Mouse (Mus musculus) embryonic facial prominence, embryonic 13.5 days (tissue): Measurements from ENCODE around the gene Vsir. TPM values are rescaled to one million over a fixed set of nuclear protein-coding genes. Genes with fewer than 3 reads are reported as not detected.

Experiments
- ATAC-seq: fragments of 200-750 bp; cut with Nextera tagmentation; 2 replicates; pipeline ENCODE4 v1.8.0; 2017; ENCODE audit warnings: low read depth; ENCODE audit not compliant: insufficient number of reproducible peaks, insufficient read depth, low FRiP score, low TSS enrichment
- H3K27ac ChIP-seq: fragments of 300-500 bp; sonication (generic); 2 replicates; pipeline ENCODE4 v1.5.1; 2015; ENCODE audit warnings: moderate library complexity, mild to moderate bottlenecking, inconsistent platforms
- H3K27me3 ChIP-seq: fragments of 300-500 bp; sonication (generic); 2 replicates; pipeline ENCODE4 v1.6.1; 2015; ENCODE audit warnings: mild to moderate bottlenecking, inconsistent platforms
- H3K36me3 ChIP-seq: fragments of 300-500 bp; sonication (generic); 2 replicates; pipeline ENCODE4 v1.6.1; 2015; ENCODE audit warnings: mild to moderate bottlenecking, inconsistent platforms
- H3K4me1 ChIP-seq: fragments of 300-500 bp; sonication (generic); 2 replicates; pipeline ENCODE4 v1.6.1; 2015; ENCODE audit warnings: inconsistent platforms
- H3K4me2 ChIP-seq: fragments of 300-500 bp; sonication (generic); 2 replicates; pipeline ENCODE4 v1.6.1; 2015; ENCODE audit warnings: moderate library complexity, mild to moderate bottlenecking, inconsistent platforms
- H3K4me3 ChIP-seq: fragments of 300-500 bp; sonication (generic); 2 replicates; pipeline ENCODE4 v1.5.1; 2015; ENCODE audit warnings: mild to moderate bottlenecking, inconsistent platforms
- H3K9ac ChIP-seq: fragments of 300-500 bp; sonication (generic); 2 replicates; pipeline ENCODE4 v1.6.1; 2015; ENCODE audit warnings: mild to moderate bottlenecking, inconsistent platforms
- H3K9me3 ChIP-seq: fragments of 300-500 bp; sonication (generic); 2 replicates; pipeline ENCODE4 v1.6.1; 2016; ENCODE audit warnings: inconsistent platforms
- WGBS: fragments of 180-500 bp; shearing (Covaris S2); methylation state at CpG from one replicate; pipeline ENCODE4 v1.1.7; 2015; ENCODE audit warnings: mixed read lengths; 5-methylcytosine and 5-hydroxymethylcytosine counted together
- polyA plus RNA-seq: library from polyadenylated mRNA; unstranded; fragments of >200 nt; fragmentation: Nextera tagmentation; extraction: Ambion mirVana; gene quantifications from 2 replicates; pipeline ENCODE4 v1.2.1, GENCODE M21; 2015

The Vsir gene
- polyA plus RNA-seq, 1 experiment from 2014 or later = 1.9 TPM

DNA sequence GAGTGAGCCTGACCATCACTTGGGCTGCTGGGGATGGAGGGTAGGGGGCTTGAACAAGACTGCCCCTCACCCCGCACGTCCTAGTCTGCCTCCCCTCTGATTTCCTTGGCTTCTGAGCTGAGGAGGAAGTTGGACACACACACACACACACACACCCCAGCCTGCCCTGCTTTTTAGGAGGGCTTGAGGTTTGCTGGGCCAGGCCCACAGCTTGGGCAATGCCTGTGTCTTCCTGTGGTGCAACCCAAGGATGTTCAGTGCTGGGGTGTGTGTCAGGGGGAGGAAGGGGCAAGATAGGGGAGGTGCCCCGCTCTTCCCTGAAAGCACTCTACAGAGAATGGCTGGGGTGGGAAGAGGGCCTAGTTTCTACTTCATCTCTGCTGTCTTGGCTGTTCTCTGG lies 2.5 kb upstream of the Vsir start:
- Histone ChIP-seq H3K9ac (no peak overlapping the region), H3K4me3 (no peak overlapping the region), H3K36me3 (no peaks in the 10 kb centered on the region), H3K4me1 (peaks cover 24% of the 10 kb centered on the region), H3K27me3 (peaks cover 15% of the 10 kb centered on the region), H3K27ac (no peak overlapping the region), H3K4me2 (no peak overlapping the region), H3K9me3 (no peaks in the 10 kb centered on the region)
- 81% methylated on average over 3 of the region's 3 CpGs for WGBS
- ATAC-seq = no peak

DNA sequence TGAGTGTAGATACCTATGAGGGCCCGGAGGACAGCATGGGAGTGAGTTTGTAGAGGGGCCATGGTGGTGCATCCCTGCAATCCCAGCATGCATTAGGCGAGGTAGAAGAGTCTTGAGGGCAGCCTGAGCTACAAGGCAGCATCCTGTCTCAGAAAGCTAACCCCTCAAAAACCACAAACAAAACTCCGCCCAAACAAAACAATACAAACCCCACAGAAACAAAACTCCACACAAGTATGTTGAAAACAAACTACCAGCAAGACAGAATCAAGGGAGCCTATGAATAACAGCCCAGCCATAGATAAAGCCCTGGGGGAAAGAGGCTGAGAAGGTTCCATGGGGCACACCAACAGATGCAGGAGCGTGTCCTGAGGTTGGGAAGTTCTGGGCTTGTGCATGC lies 595 bp upstream of the Vsir start:
- no peak for ATAC-seq
- Histone ChIP-seq H3K36me3 (no peaks in the 10 kb centered on the region), H3K9ac (no peak overlapping the region), H3K9me3 (no peaks in the 10 kb centered on the region), H3K27ac (no peak overlapping the region), H3K27me3 (peaks cover 15% of the 10 kb centered on the region), H3K4me3 (no peak overlapping the region), H3K4me2 (peak overlapping the region; percentile 65), H3K4me1 (peaks cover 37% of the 10 kb centered on the region)
- WGBS = 80% methylated on average over 4 of the region's 4 CpGs

DNA sequence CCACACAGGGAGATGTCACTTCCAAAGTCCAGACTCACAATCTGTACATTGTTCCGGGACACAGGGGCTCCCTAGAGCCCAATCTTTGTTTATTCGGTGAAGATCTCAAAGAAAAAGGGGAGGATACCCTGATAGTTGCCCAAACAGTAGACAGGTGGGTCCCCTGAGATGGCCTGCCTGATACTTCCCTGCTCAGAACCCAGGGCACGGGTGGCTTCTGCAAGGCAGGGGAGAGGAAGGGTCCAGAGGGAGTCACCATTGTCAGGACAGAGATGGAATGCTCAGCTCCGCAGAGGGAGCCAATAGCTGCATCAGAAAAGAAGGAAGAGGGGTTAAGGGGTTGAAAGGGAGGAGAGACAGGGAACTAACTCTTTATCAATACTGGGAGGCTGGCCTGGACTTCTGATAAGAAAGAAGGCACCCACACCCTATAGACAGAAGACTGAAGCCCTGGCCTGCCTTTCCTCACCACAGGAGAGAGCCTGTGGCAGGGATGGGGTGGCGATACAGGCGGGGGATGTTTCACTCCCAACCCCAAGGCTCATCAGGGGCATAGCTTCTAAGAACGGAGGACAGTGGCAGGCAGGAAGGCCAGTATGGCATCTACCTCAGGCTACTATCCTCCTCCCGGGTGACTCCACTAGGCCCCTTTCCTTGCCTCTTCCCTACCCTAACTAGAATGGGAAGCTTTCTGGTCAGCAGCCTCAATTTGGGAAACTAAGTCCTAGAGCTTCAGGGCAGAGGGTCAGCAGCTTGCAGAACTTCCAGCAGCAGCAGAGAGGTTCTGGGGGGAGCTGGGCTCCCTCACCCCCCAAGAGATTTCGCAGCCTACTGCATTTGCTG lies 1.3 kb downstream of the Vsir start:
- peaks cover 55% of the 10 kb centered on the region for H3K4me1 ChIP-seq
- H3K27me3 ChIP-seq = peaks cover 15% of the 10 kb centered on the region
- H3K9me3 ChIP-seq = no peaks in the 10 kb centered on the region
- peak overlapping the region; percentile 65 for H3K4me2 ChIP-seq
- ATAC-seq = no peak
- 35% methylated on average over 9 of the region's 9 CpGs for WGBS
- no peak overlapping the region for H3K9ac ChIP-seq
- no peak overlapping the region for H3K27ac ChIP-seq
- H3K4me3 ChIP-seq = no peak overlapping the region
- no peaks in the 10 kb centered on the region for H3K36me3 ChIP-seq

GRCm38 (mm10) chr10:60349056-60349455 lies 2.4 kb downstream of the Vsir start:
- Histone ChIP-seq H3K27me3 (peaks cover 15% of the 10 kb centered on the region), H3K36me3 (no peaks in the 10 kb centered on the region), H3K9me3 (no peaks in the 10 kb centered on the region), H3K27ac (no peak overlapping the region), H3K4me3 (no peak overlapping the region), H3K4me1 (peaks cover 66% of the 10 kb centered on the region), H3K4me2 (no peak overlapping the region), H3K9ac (no peak overlapping the region)
- WGBS = 40% methylated on average over 6 of the region's 6 CpGs
- no peak for ATAC-seq

DNA sequence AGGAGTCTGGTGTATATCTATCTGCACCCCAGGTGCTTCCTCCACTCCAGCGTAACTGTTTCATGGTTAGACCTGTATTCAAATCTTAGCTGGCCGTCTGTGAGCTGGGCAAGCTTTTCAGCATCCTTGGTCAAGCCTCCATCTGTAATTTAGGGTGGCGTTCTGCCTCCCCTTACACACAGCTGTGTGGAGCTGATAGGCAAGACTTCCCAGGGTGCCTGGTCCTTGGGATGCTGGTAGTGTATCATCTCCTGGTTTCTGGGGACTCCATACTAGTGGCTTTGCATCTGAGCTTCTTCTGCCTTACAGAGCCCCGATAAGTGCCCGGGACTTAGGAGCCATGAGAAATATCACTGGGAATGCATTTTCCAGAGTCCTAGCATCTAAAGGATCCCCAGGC lies 3.0 kb downstream of the Vsir start:
- H3K36me3 ChIP-seq = no peaks in the 10 kb centered on the region
- WGBS = 89% methylated on average over 5 of the region's 5 CpGs
- no peak overlapping the region for H3K4me2 ChIP-seq
- H3K27me3 ChIP-seq = peaks cover 15% of the 10 kb centered on the region
- H3K9me3 ChIP-seq = no peaks in the 10 kb centered on the region
- no peak overlapping the region for H3K9ac ChIP-seq
- ATAC-seq = no peak
- peaks cover 67% of the 10 kb centered on the region for H3K4me1 ChIP-seq
- H3K4me3 ChIP-seq = no peak overlapping the region
- H3K27ac ChIP-seq = no peak overlapping the region

- 37% methylated on average over 5 of the region's 5 CpGs for WGBS
- Histone ChIP-seq H3K36me3 (no peaks in the 10 kb centered on the region), H3K4me1 (peaks cover 73% of the 10 kb centered on the region), H3K9me3 (no peaks in the 10 kb centered on the region), H3K27ac (peak overlapping the region; percentile 82; the same call in 1 of the 2 replicates), H3K4me3 (peak overlapping the region; percentile 26), H3K9ac (no peak overlapping the region), H3K4me2 (peak overlapping the region; percentile 37), H3K27me3 (peaks cover 15% of the 10 kb centered on the region)
- ATAC-seq = no peak
These were observed 3.6 kb downstream of the Vsir start for GRCm38 (mm10) chr10:60350077-60350804.

DNA sequence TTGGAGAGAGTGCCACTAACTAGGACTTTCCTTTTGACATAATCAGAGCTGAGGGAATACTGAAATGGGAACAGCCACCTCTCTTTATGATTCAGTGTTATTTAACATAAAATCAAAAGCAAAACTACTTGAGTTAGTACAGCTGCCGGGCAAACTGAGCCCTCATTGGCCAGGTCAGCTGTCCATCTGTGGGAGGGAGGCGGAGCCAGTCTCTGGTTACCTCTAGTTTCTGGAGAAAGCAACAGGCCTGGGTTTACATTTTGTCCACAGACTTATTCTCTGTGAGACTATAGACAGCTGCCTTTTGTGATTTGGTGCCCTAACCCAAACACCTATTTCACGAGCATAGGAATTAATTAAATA lies 4.1 kb downstream of the Vsir start:
- 29% methylated on average over 3 of the region's 3 CpGs for WGBS
- no peaks in the 10 kb centered on the region for H3K9me3 ChIP-seq
- H3K4me1 ChIP-seq = peaks cover 78% of the 10 kb centered on the region
- peaks cover 15% of the 10 kb centered on the region for H3K27me3 ChIP-seq
- H3K4me3 ChIP-seq = peak overlapping the region; percentile 26
- no peak for ATAC-seq
- H3K36me3 ChIP-seq = no peaks in the 10 kb centered on the region
- H3K4me2 ChIP-seq = peak overlapping the region; percentile 37
- no peak overlapping the region for H3K9ac ChIP-seq
- peak overlapping the region; percentile 82 for H3K27ac ChIP-seq

DNA sequence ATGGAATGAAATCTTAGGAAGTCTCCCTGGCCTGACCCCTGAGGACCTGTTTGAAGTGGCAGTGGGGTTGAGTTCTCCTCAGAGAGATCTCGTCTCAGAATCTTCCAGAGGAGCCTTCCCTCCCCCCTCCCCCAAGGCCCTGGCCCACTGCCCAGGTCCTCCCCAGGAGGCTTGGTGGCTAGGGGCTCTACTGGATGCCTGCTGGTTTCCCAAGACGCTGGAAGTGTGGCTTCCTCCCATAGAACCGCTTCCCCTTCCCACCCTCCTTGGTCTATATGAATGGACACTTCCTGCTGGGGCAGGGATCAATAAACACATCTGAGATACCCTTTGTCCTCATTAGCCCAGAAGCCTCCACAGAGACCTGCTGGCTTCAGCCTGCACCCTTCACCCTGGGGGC lies 4.6 kb downstream of the Vsir start:
- 14% methylated on average over 3 of the region's 3 CpGs for WGBS
- Histone ChIP-seq H3K27me3 (peaks cover 13% of the 10 kb centered on the region), H3K4me2 (peak overlapping the region; percentile 37; the same call in 1 of the 2 replicates), H3K4me1 (peaks cover 77% of the 10 kb centered on the region), H3K4me3 (no peak overlapping the region), H3K9ac (no peak overlapping the region), H3K27ac (peak overlapping the region; percentile 82), H3K9me3 (no peaks in the 10 kb centered on the region), H3K36me3 (no peaks in the 10 kb centered on the region)
- ATAC-seq = no peak

DNA sequence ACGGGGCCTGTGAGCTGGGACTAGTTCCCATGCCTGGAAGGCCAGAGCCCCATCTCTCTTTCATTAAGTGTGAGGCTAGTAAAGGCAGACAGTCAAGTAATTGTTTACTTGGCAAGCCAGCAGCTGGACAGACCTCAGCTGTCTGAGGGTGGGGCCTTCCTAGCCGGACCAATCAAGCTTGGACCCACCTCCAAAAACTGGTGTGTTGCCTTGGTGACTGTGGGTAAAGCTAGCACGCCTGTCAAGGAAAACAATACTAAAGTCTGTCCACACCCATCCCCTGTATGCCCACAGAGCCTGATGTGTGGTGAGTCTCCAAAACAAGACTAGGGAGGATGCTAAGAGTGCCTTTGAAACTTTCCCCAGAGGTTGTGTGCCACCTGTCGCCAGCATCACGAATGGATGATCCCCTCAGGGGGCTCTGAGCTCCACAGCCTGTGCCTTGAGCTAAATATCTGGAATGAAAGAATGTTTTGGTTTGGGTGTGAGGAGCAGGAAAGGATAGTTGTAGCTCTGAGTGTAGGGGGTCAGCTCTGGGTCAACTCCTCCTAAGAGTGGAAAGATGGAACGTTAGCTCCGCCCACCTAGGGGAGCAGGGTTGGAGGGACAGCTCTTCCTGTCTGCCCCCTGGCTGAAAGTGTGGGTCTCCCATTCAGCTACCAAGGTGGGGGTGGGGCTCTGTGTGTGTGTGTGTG lies 5.3 kb downstream of the Vsir start:
- no peak overlapping the region for H3K9ac ChIP-seq
- peak; percentile 43; the same call in 1 of the 2 replicates for ATAC-seq
- peaks cover 70% of the 10 kb centered on the region for H3K4me1 ChIP-seq

GRCm38 (mm10) chr10:60353241-60354002 lies 6.8 kb downstream of the Vsir start:
- Histone ChIP-seq H3K4me1 (peaks cover 57% of the 10 kb centered on the region), H3K27me3 (no peaks in the 10 kb centered on the region), H3K27ac (peak overlapping the region; percentile 16; the same call in 1 of the 2 replicates), H3K36me3 (no peaks in the 10 kb centered on the region), H3K9ac (no peak overlapping the region), H3K4me3 (no peak overlapping the region), H3K4me2 (no peak overlapping the region), H3K9me3 (no peaks in the 10 kb centered on the region)
- 55% methylated on average over 5 of the region's 5 CpGs for WGBS
- ATAC-seq = no peak

More for the DNA sequence above, 5.3 kb downstream of the Vsir start:
- H3K4me3 ChIP-seq = no peak overlapping the region
- H3K27me3 ChIP-seq = peaks cover 10% of the 10 kb centered on the region
- H3K36me3 ChIP-seq = no peaks in the 10 kb centered on the region
- 18% methylated on average over 7 of the region's 7 CpGs for WGBS
- peak overlapping the region; percentile 82 for H3K27ac ChIP-seq
- no peak overlapping the region for H3K4me2 ChIP-seq
- H3K9me3 ChIP-seq = no peaks in the 10 kb centered on the region

- no peak overlapping the region for H3K4me3 ChIP-seq
- WGBS = 90% methylated on average over 4 of the region's 4 CpGs
- H3K27me3 ChIP-seq = no peaks in the 10 kb centered on the region
- no peaks in the 10 kb centered on the region for H3K36me3 ChIP-seq
- H3K27ac ChIP-seq = peak overlapping the region; percentile 78; the same call in 1 of the 2 replicates
- no peaks in the 10 kb centered on the region for H3K9me3 ChIP-seq
- no peak overlapping the region for H3K9ac ChIP-seq
- no peak for ATAC-seq
- no peak overlapping the region for H3K4me2 ChIP-seq
- peaks cover 59% of the 10 kb centered on the region for H3K4me1 ChIP-seq
These were observed 7.3 kb downstream of the Vsir start for GRCm38 (mm10) chr10:60354003-60354325.
